Mouse (Mus musculus) stomach, postnatal 0 days (tissue): ENCODE data around the gene Igdcc3. TPM values are rescaled to one million over a fixed set of nuclear protein-coding genes. Genes with fewer than 3 reads are reported as not detected.

ENCODE experiments used
- ATAC-seq: fragments of 200-750 bp; cut with Nextera tagmentation; 2 replicates; pipeline ENCODE4 v1.8.0; 2017; ENCODE audit not compliant: low FRiP score, low TSS enrichment
- DNase-seq: peaks from one replicate; pipeline ENCODE4 v3.0.0-alpha.2; 2016; ENCODE audit warnings: low spot score
- H3K27ac ChIP-seq: fragments of 300-500 bp; sonication (generic); replicated peaks from 2 replicates; pipeline ENCODE4 v1.5.1; 2014; ENCODE audit warnings: mild to moderate bottlenecking, control low read depth
- H3K27me3 ChIP-seq: fragments of 300-500 bp; sonication (generic); 2 replicates; pipeline ENCODE4 v1.6.1; 2014; ENCODE audit warnings: low read length; ENCODE audit not compliant: control insufficient read depth, insufficient read depth
- H3K36me3 ChIP-seq: fragments of 300-500 bp; sonication (generic); 2 replicates; pipeline ENCODE4 v1.6.1; 2014; ENCODE audit warnings: low read length, mixed read lengths; ENCODE audit not compliant: control insufficient read depth, insufficient read depth
- H3K4me1 ChIP-seq: fragments of 300-500 bp; sonication (generic); replicated peaks from 2 replicates; pipeline ENCODE4 v1.6.1; 2014; ENCODE audit warnings: antibody characterized with exemption; ENCODE audit not compliant: control insufficient read depth, insufficient read depth
- H3K4me2 ChIP-seq: fragments of 300-500 bp; sonication (generic); replicated peaks from 2 replicates; pipeline ENCODE4 v1.6.1; 2014; ENCODE audit warnings: low read depth, mild to moderate bottlenecking, control low read depth, moderate library complexity
- H3K4me3 ChIP-seq: fragments of 300-500 bp; sonication (generic); 2 replicates; pipeline ENCODE4 v1.5.1; 2014; ENCODE audit warnings: low read depth, low read length, control low read depth
- H3K9ac ChIP-seq: fragments of 300-500 bp; sonication (generic); 2 replicates; pipeline ENCODE4 v1.6.1; 2014; ENCODE audit warnings: mild to moderate bottlenecking, low read length, control low read depth, mixed read lengths
- H3K9me3 ChIP-seq: fragments of 300-500 bp; sonication (generic); 2 replicates; pipeline ENCODE4 v1.6.1; 2016; ENCODE audit warnings: low read length; ENCODE audit not compliant: control insufficient read depth
- CTCF ChIP-seq: IDR thresholded peaks from 2 replicates; pipeline ENCODE4 v1.5.1; 2016; ENCODE audit warnings: antibody characterized with exemption, low read depth, mild to moderate bottlenecking, moderate library complexity
- EP300 ChIP-seq: optimal IDR thresholded peaks from 2 replicates; pipeline ENCODE3; 2016; ENCODE audit warnings: antibody characterized with exemption
- WGBS: fragments of 180-500 bp; shearing (Covaris S2); extraction: QIAGEN DNeasy Blood & Tissue Kit; methylation state at CpG from one replicate; pipeline ENCODE4 v1.1.7; 2014; 5-methylcytosine and 5-hydroxymethylcytosine counted together
- polyA plus RNA-seq: library from polyadenylated mRNA; unstranded; fragments of >200 nt; fragmentation: Nextera tagmentation; extraction: Ambion mirVana; gene quantifications from 2 replicates; pipeline ENCODE4 v1.2.1, GENCODE M21; 2015

The Igdcc3 gene
- polyA plus RNA-seq, 1 experiment from 2014 or later, result 0.32 TPM

DNA sequence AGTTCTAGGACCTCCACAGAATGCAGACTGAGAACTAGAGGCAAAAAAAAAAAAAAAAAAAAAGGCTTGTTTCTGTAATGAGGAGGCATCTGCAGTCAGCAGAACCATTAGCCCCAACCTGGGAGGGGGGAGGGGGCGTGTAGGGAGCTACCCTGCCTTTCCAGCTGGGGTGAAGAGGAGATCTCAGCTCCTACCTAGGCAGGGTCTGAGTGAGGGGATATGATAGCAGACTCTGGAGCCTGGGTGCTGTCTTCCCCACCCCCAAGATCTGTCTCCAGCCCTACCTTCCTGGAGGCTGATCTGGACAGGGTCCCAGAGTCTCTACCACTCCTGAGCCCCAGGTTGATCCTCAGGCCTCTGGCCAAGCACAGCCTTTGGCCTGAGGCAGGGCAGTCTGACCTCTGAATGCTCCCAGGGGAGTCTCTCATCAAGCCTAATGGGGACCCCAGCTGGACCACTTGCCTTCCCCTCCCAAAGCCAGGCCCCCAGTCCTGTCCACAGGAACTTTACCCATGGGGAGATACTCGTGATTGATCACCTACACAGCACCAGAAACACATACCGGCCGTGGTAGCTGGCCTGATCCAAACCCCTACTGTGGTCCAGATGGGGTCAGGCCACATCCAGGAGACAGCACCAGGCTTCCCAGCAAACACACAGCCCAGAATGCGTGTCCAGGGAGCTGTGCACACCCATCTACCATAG lies 34.4 kb downstream of the Igdcc3 start:
- ATAC-seq (no peak), DNase-seq (no peak)
- no peaks in the 10 kb centered on the region for H3K9me3 ChIP-seq
- H3K4me3 ChIP-seq, result no peak overlapping the region
- H3K4me2 ChIP-seq, result no peak overlapping the region
- no peaks in the 10 kb centered on the region for H3K36me3 ChIP-seq
- TF ChIP-seq CTCF, result no peak
- no peak for TF ChIP-seq EP300
- H3K27ac ChIP-seq, result no peak overlapping the region
- no peak overlapping the region for H3K9ac ChIP-seq
- H3K27me3 ChIP-seq, result no peaks in the 10 kb centered on the region
- WGBS, result 46% methylated on average over 5 of the region's 5 CpGs
- H3K4me1 ChIP-seq, result no peaks in the 10 kb centered on the region

DNA sequence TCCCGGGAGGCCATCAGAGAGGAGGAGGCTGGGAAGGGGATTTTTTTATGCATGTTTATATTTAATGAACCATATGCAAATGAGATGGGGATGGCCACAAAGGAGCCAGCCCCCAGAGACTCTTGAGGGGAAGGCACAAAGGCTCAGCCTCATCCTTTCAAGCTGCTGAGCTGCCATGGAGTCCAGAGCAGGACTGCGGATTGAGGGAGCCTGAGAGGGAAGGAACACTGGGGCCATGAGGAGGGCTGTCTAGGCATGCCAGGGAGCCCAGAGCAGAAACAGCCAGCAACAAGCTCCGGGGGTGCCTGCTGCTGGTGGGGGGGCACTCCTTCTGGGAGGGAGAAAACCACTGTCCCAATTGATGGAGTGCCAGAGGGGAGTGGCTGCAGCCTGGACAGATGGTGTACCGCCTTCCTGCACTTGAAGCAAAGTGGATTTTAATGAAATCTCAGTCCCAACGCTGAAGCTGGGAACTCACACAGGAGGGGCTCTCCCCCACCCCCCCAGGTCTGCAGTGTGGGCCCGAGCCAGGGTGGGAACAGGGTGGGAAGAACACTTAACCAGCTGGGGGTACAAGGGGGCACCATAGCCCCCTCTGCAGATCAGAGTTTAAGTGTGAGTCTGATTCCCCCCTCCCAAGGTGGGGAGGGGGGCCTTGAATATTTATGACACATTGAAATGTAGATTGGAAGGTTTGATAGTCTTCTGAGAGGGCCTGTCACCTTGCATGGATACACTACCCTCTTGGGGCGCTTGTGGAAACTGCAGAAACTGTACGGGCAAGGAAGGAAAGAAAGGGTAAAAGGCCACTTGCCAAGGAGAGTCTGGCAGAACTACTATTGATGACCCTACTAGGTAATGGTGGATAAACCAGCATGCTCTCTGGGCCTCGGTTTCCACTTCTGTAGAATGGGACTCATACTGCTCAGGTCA lies 35.2 kb downstream of the Igdcc3 start:
- no peak for DNase-seq
- WGBS, result 41% methylated on average over 9 of the region's 9 CpGs

DNA sequence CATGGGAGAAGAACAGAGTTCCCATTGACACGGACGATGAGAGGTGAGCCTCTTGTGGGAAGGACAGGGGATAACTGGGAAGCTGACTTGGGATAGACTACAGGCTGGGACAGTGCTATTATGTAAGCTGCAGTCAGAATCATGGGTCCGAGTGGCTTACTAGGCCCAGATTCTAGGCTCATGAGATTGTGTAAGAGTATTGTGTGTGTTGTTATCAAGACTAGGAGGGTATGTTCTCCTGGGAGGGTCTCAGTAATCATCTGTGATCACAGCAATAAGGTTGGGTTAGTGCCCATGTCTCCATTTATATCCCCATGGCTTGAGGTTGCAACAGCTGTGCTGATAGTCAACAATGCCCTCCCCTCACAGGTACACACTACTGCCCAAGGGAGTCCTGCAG lies 36.5 kb downstream of the Igdcc3 start:
- Histone ChIP-seq H3K9me3 (no peaks in the 10 kb centered on the region), H3K36me3 (no peaks in the 10 kb centered on the region), H3K4me2 (no peak overlapping the region), H3K4me3 (no peak overlapping the region), H3K27ac (no peak overlapping the region), H3K9ac (no peak overlapping the region), H3K4me1 (no peaks in the 10 kb centered on the region), H3K27me3 (no peaks in the 10 kb centered on the region)
- no peak for TF ChIP-seq EP300
- TF ChIP-seq CTCF, result no peak
- 81% methylated on average over 3 of the region's 3 CpGs for WGBS
- DNase-seq (no peak), ATAC-seq (no peak)

More for the DNA sequence above, 35.2 kb downstream of the Igdcc3 start:
- Histone ChIP-seq H3K27ac (no peak overlapping the region), H3K4me2 (no peak overlapping the region), H3K4me1 (no peaks in the 10 kb centered on the region), H3K9me3 (no peaks in the 10 kb centered on the region), H3K27me3 (no peaks in the 10 kb centered on the region), H3K9ac (no peak overlapping the region), H3K36me3 (no peaks in the 10 kb centered on the region), H3K4me3 (no peak overlapping the region)
- TF ChIP-seq EP300 (no peak), CTCF (peak; percentile 45)
- ATAC-seq, result no peak

DNA sequence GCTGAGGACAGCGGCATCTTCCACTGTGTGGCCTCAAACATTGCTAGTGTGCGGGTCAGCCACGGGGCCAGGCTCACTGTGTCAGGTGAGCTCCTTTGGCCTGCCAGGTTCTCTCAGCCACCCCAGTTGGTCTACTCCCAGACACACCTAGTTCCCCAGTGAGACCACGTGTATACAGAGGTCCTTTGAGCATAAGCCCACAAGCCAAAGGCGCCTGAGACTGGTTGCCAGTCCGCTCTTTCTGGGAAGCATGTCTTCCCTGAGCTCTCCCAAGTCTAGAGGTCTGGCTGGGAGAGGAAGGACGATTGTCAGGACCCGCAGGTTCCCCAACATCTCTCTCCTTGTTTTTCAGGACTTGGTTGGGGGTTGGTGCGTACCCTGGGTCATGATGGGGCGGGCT lies 36.9 kb downstream of the Igdcc3 start:
- ATAC-seq (no peak), DNase-seq (no peak)
- Histone ChIP-seq H3K36me3 (no peaks in the 10 kb centered on the region), H3K4me2 (no peak overlapping the region), H3K9me3 (no peaks in the 10 kb centered on the region), H3K27me3 (no peaks in the 10 kb centered on the region), H3K4me1 (no peaks in the 10 kb centered on the region), H3K27ac (no peak overlapping the region), H3K9ac (no peak overlapping the region), H3K4me3 (no peak overlapping the region)
- TF ChIP-seq EP300 (no peak), CTCF (no peak)
- 75% methylated on average over 10 of the region's 10 CpGs for WGBS

DNA sequence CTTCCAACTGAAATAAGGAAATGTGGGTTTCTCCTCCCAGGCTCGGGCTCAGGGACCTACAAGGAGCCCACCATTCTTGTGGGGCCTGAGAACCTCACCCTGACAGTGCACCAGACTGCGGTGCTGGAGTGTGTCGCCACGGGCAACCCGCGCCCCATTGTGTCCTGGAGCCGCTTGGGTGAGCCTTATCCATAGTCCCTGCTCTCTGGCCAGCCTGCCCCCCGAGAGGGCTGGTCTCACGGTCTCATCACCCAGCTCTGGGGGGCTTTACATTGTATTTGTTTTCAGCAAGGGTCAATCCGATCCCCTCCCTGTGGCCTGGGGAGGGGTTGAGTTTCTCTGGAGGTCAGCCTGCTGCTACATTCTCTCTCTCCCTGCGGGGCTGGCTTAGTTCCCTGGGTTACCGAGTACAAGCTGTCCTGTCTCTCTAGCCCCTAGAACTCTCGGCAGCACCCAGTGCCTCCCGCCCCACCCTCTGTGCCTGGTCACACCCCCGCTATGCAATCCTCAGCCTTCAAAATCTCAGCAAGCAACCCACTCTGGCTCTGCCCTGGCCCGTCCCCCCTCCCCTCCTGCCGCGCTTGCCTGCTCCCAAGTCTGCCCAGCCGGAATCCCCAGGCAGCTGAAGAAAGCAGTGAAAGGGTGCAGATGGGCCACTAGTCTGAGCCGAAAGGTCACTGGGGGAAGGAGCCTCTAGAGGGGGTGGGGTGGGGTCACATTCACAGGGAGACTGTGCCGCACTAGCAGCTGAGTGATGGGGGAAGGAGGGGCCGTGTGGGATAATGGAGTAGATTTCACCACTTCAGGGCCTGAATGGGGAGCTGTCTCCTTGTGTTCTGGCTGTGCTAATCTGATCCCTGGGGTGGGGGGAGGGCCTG lies 37.6 kb downstream of the Igdcc3 start:
- no peak overlapping the region for H3K27ac ChIP-seq
- TF ChIP-seq EP300, result no peak
- peak overlapping the region; percentile 42 for H3K4me2 ChIP-seq
- no peaks in the 10 kb centered on the region for H3K27me3 ChIP-seq
- no peaks in the 10 kb centered on the region for H3K36me3 ChIP-seq
- no peaks in the 10 kb centered on the region for H3K4me1 ChIP-seq
- H3K9ac ChIP-seq, result no peak overlapping the region
- H3K4me3 ChIP-seq, result 0 out of 2 replicates have a peak overlapping the region, but pooled peaks have one; percentile 10
- WGBS, result 19% methylated on average over 22 of the region's 22 CpGs
- H3K9me3 ChIP-seq, result no peaks in the 10 kb centered on the region
- DNase-seq, result peak; percentile 45
- peak; percentile 48; the same call in 1 of the 2 replicates for ATAC-seq
